Mouse (Mus musculus): ENCODE data around the gene Plppr5.

Gene Plppr5

DNA sequence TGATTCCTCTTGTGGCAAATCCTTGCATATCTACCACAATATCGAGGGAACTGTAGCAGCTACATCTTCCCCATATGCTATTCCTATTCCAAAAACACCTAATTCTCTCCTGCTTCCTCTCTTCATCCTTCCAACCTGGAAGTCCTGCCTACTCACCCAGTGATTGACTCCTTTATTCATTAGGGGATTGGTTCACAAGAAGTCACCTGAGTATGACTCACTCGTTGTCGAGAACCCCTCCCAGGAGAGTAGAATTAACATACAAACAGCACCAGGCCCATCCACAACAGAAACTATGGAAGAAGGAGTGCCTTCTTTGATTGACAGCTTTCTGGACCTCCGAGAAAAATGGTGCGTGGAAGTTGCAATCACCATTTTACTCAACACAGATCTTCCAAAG lies 121.7 kb downstream of the Plppr5 start:
- no peak for DNase-seq (ENCODE audit: low read depth, low spot score)

GRCm38 (mm10) chr3:117708788-117709187 lies 134.2 kb downstream of the Plppr5 start:
- DNase-seq (ENCODE audit: low read depth, low spot score): peak; percentile 11

- peak; percentile 83 for DNase-seq (ENCODE audit: low read depth, low spot score)
These were observed 142.1 kb downstream of the Plppr5 start for GRCm38 (mm10) chr3:117716534-117717280.

DNA sequence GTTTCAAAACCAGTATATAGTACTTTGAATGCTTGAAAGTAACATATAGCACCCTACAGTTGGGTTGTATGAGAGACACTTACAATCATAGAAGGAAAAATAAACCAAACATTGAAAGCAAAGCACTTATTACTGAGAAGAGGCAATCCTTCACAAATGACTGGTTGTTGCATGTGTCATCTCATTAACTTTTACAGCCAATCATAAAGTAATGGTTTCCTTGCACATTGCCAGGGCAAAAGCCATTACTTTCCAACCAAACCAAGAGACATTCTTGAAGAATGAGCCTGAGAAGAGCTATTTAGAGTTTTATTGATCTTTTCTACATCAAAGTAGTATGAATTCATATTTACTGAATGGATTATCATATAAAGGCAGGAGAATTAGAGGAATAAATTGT lies 148.8 kb downstream of the Plppr5 start:
- no peak for DNase-seq (ENCODE audit: low read depth, low spot score)

- no peak for DNase-seq (ENCODE audit: low read depth, low spot score)
These were observed 149.9 kb downstream of the Plppr5 start for GRCm38 (mm10) chr3:117724521-117724920.

DNA sequence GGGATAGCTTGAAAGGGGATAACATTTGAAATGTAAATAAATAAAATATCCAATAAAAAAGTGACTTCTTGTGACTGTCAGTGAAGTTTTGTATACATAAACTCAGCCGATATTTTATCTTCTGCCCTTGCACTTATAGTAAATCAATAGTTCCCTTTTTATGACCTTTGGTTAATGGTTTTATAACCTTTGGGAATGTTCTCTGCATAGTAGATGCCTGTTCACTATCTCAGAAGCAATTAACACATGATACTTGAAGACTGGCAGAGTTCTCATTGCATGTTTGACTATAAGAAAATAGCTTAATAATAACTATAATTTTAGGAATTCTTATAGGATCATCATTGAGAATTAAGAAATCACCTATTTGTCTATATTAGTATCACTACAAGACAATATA lies 150.9 kb downstream of the Plppr5 start:
- DNase-seq (ENCODE audit: low read depth, low spot score): no peak

GRCm38 (mm10) chr3:117728136-117728535 lies 153.5 kb downstream of the Plppr5 start:
- no peak for DNase-seq (ENCODE audit: low read depth, low spot score)

DNA sequence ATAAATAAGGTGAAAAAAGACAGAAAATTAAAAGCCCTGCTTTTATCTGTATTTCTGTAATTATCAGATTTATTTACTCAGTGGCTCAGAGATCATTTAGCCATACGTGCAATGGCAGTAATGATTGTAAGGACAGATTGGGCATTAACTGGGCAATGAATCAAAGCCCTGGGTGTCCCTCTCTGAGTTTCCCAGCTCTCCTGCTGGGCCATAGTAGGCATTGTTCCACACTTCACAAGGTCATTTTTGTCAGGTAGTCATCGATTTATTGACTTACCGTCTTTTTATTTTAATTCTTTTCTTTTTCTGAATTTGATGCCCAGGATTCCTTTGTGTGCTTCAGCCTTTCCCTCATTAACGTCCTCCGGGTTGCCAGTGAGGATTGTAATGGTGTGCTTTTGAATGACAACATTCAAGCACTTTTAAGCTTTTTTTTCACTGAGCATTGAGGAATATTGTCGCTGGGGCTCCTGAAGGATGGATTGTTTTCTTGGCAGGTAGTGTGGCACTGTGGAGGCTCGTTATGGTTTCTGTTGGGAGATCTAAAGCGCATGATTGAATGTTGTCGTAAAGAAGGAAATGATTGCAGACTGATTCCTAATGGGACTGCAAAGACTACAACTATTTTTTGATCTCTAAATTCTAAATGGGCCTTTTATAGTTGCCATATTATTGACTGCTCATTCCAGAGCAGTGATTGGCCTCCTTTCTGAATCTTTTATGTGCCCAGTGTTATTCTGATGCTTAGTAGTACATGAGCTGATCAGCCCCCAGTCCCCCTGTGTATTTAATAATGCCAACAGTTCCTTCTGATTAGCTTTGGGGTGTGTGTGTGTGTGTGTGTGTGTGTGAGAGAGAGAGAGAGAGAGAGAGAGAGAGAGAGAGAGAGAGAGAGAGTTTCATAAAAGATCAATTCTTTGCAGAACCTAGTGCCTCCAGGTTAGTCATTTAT lies 154.8 kb downstream of the Plppr5 start:
- DNase-seq (ENCODE audit: low read depth, low spot score): no peak

DNA sequence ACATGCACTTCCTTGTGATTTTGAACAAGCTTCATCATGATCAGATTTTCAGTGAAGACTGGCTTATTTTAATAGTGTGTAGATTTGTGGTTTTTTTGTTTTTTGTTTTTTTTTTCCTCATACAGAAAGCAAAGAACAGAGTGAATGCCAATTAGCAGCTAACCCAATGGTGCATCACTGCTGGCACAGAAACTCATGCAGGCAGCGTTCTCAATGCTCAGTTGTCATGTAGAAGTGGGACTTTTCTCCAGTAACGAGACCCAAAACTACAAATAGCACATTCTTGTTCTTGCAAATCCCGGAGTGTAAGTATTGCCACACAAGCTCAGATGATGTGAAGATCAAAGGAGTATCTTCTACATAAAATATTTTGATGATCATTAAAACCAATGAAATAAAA lies 156.9 kb downstream of the Plppr5 start:
- peak; percentile 6 for DNase-seq (ENCODE audit: low read depth, low spot score)

GRCm38 (mm10) chr3:117732661-117733060 lies 158.0 kb downstream of the Plppr5 start:
- DNase-seq (ENCODE audit: low read depth, low spot score): no peak
